Mouse (Mus musculus): ENCODE results near the gene Nupr1l. TPM values are rescaled to one million over a fixed set of nuclear protein-coding genes. Genes with fewer than 3 reads are reported as not detected.
A peak's percentile ranks its signal among the peaks of the same experiment; 100 is the strongest.
"Not testable (repeated sequence)": the region's sequence is repeated elsewhere in the genome, so short reads cannot be mapped to it uniquely, and the experiment has no call there.

Gene Nupr1l
- total RNA-seq, 2 experiments from 2014 or later: 4.0 to 5.8 TPM

DNA sequence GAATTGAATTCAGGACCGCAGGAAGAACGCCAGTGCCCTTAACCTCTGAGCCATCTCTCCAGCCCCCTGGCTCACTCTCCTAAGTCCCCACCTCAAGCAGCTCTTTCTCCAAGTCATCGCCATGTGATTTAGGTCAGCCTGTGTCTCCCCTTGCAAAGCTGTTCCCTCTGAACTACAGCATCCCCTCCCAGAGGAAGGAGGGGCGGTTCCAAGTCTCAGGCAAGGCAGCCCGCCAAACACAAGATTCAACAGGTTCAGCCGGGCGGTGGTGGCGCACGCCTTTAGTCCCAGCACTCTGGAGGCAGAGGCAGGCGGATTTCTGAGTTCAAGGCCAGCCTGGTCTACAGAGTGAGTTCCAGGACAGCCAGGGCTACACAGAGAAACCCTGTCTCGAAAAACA lies 7.2 kb downstream of the Nupr1l start:
- not testable (repeated sequence) for DNase-seq

DNA sequence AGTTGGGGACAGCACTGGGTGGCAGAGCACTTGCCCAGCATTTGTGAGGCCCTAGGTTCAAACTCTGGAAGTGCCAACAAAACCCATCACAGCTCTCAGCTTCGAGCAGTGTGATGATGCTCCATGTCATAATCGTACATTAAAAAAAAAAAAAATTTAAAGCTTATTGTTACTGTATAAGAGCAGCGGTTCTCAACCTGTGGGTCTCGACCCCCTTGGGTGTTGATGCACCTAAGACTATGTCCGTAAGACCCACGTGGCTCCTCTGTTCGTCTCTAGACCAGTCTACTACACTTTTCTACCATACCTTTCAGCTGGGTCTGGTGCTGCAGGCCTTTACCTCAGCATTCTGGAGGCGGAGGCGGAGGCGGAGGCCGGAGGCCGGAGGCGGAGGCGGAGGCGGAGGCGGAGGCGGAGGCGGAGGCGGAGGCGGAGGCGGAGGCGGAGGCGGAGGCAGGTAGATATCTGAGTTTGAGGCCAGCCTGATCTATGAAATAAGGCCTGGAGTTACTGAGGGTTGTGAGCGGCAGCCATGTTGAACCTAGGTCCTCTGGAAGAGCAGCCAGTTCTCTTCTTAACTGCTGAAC lies 9.8 kb downstream of the Nupr1l start:
- DNase-seq: no peak

DNA sequence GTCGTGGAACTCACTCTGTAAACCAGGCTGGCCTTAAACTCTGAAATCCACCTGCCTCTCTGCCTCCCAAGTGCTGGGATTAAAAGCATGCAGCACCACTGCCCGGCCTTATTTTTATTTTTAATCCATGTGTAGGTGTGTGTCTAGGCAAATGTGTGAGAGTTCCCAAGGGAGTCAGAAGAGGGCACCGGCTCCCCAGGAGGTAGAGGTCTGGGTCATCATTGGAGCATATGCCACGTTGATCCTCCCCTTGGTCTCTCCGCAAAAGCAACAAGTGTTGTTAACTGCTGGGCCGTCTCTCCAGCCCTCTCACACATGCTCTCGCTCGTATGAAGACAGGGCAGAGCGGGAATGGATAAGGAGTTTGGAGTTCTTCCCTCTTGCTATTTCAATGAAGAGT lies 10.4 kb downstream of the Nupr1l start:
- no peak for DNase-seq

DNA sequence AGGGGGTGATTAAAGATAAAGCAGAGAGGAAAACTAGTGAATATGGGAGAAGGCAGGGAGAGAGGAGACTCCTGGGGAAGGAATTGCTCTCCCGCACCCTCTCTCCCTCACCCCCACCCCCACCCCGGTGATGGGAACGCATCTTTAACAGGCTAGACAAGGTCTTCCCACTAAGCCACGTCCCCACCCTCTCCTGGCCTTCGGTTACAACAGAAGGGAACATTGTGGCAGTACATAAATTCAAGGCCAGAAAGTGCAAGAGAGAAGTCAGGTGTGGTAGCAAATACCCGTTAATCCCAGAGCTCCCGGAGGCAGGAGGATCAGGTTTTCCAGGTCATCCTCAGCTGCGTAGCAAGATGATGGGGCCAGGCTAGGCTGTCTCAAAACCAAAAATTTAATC lies 11.0 kb downstream of the Nupr1l start:
- DNase-seq: no peak

DNA sequence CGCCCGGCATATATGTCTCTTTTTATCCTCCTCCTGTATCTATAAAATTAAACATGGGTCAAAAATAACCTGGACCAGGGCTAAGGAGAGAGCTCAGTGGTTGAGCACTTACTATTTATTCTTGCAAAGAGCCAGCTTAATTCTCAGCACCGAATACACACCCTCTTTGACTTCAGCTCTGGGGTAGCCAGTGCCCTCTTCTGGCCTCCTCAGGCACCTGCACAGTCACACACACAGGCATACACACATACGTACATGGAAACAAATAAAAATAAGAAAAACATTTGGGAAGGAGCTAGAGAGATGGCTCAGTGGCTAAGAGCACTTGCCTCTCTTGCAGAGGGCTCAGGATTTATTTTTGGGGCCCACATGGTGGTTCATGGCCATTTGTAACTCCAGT lies 13.6 kb downstream of the Nupr1l start:
- DNase-seq: no peak

GRCm38 (mm10) chr5:129924820-129925452 lies 16.6 kb downstream of the Nupr1l start:
- no peak for DNase-seq

DNA sequence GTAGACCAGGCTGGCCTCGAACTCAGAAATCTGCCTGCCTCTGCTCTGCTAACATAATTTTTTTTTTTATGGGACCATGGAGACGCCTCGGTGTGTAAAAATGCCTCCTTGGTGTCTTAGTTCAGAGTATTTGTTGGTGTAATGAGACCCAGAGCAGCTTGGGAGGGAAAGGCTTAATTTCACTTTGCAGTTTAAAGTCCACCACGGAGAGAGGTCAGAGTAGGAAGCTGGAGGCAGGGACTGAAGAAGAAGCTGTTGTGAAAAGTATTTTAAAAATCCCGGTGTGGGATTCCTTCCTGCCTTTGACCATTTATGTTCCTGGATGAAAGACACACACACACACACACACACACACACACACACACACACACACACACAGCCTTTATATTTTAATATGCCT lies 17.6 kb downstream of the Nupr1l start:
- no peak for DNase-seq

DNA sequence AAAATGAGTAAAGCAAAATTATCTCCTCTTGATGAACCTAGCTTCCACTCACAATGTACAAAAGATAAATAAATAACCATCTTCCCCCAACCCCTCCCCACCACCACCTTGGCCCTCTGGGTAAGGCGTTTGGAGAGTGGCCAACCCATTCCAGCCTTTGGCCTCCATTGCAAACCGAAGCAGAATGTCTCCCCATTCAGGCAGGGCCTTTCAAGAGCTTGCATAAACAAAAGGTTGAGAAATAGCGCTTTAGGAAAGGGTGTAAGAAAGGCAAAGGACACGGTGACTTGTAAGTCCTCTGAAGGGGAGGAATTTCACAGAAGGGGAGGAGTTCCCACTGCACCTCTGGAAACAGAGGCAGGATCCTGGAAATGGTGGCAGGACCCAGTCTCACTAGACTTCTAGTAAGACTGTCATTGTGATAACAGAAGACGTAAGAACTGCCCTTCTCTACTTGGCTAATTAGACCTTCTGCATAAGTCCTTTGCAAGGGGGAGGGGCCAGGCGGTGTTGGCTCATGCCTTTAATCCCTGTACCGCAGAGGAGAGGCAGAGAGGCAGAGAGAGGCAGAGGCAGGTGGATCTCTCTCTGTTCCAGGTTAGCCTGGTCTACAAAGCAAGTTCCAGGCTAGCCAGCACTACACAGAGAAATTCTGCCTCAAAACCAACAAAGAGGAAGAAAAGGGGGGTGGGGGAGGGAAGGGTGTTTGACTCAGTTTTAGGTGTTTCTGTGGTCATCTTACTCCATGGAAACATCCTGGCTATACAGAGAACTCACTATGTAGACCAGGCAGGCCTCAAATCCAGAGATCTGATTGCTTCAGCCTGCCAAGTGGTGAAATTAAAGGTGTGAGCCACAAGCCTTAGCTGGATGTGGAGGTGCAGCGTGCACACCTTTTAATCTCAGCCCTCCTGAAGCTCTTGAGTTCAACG lies 21.9 kb downstream of the Nupr1l start:
- peak; percentile 62 for DNase-seq

DNA sequence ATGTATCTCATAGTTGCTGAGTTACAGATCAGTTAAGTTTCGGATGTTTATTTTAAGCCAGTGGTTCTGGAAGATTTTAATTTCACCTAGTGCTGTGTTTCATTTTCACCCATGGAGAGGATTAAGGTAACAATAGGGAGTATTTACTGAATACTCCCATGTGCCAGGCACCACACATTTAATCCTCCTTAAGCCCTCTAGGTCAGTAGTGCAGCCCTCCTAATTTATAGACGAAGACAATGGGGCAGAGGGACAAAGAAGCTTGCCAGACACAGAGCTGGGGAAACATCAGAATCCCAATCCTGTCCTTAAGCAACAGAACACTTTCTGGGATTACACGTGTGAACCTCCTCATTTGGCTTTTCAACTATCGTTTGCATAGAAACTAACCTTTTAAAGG lies 28.6 kb downstream of the Nupr1l start:
- no peak for DNase-seq

DNA sequence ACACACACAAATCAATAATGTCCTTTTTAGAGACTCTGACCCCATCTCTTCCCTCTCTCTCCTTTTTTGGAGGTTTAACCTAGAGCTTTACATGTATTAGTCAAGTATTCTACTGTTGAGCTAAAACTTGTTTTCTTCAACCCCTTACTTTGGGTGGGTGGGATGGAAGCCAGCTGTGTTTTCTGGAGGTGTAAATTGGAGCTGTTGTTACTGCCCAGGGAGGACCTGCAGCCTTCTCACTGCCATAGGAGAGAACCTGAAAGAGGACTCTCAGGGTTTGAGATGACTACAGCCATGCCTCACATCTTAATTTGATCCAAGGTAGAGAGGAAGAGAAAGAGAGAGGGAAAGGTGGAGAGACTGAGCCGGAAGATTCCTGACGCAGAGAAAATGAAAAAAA lies 31.9 kb downstream of the Nupr1l start:
- DNase-seq: no peak

DNA sequence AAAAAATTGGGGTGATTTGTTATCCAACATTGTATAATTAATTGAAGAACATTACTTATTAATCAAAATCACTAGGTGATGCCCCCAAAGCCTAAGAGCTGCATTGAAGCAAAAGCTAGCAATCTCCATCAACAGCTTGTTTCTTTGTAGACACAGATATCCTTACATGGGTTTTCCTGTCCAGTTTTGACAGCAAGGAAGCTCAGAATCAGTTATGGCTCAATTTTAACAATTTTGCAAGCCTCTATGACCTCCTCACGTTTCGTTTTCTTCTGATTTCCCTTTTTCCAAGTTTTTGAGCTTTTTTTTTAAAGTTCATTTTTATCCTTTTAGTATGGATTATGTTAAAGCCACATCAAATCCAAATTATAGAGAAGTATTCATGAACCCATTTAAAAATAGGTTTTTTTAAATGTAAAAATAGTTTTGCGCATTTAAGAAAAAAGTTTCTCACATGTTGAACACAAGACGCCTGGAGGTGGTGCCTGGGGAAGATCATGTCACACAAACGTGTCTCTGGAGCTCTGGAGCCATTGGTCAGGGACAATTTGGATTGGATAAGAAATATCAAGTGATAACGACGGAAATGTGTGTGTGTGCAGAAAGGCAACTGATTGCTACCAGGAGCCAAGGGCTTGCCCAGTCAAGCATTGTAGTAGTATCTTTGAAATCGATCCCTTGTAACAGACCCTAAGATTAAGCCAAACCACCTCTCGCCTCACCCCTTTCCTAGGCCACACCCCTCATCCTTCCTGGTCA lies 32.6 kb downstream of the Nupr1l start:
- no peak for DNase-seq

GRCm38 (mm10) chr5:129941495-129942045 lies 33.2 kb downstream of the Nupr1l start, which contains the start of gene Vkorc1l1:
Vkorc1l1 (plus strand) TSS chr5:129941970.
- peak; percentile 100 for DNase-seq

DNA sequence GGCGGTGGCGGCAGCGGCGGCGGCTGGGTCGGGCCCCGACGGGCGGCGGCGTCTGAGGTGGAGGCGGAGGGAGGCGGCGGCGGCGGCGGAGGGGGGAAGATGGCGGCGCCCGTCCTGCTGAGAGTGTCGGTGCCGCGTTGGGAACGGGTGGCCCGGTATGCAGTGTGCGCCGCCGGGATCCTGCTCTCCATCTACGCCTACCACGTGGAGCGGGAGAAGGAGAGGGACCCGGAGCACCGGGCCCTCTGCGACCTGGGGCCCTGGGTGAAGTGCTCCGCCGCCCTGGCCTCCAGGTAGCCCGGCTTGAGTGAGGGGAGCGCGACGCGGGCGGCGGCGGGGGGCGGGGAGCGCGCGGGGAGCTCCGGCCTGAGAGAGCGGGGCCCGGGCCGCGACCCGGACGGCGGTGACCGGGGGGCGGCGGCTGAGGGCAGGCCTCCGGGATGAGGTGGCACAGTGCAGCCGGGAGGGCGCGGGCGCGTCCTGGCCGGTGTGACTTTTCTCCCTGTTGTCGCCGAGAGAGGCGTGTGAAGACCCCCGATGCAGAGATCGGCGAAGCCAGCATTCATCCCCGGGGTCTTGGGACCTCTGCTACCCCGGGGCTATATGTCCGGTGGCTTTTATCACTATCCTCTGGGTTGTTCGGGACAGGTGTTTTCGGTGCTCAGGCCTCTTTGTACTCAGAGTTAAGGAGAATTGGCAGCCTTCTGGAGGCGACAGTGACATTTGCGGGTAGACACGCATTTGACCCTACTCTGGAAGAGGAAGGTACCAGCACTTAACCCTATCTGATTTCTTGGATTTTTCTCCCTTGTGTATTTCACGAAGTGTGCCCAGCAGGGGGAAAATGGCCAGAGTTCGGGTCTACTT lies 34.0 kb downstream of the Nupr1l start:
- peak; percentile 55 for DNase-seq

GRCm38 (mm10) chr5:129943402-129943801 lies 35.1 kb downstream of the Nupr1l start:
- DNase-seq: no peak

- no peak for DNase-seq
Measured at GRCm38 (mm10) chr5:129947528-129948033, 39.2 kb downstream of the Nupr1l start.

- no peak for DNase-seq
Measured at GRCm38 (mm10) chr5:129952143-129952542, 43.8 kb downstream of the Nupr1l start.

GRCm38 (mm10) chr5:129954473-129955254 lies 46.3 kb downstream of the Nupr1l start:
- DNase-seq: peak; percentile 57

DNA sequence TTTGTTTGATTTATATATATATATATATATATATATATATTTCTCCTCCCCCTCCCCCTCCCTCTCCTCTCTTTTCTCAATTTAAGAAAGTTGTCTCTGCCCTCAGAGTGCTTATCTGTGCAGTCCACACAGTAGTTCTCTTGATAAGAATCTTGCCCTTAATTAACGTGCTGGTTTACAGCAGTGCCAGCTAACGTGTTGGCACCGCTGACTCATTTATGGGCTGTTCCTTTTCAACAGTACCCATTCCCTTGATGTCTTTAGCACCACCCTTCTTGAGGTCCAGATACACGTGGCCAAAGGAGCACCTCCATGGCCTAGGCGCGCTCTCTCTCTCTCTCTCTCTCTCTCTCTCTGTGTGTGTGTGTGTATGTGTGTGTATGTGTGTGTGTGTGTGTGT lies 47.5 kb downstream of the Nupr1l start:
- DNase-seq: no peak

GRCm38 (mm10) chr5:129963224-129963623 lies 54.9 kb downstream of the Nupr1l start:
- DNase-seq: no peak

All from adrenal gland, postnatal 10 days (tissue).